ENCODE assay signal across 8 mouse cellular contexts in genomic region chr7:101863415-101863814, GRCm38 (mm10). TPM values are rescaled to one million over a fixed set of nuclear protein-coding genes. Genes with fewer than 3 reads are reported as not detected.
DNase-seq lines count a peak whose midpoint lies in the region; ATAC-seq and TF ChIP-seq lines count a peak whose summit lies in the region.

Anapc15 (plus strand) TSS chr7:101863715.

- no peaks in the 10 kb centered on the region for H3K27me3 ChIP-seq in MEL (ENCODE audit: control insufficient read depth in 1 of 2, insufficient read depth in 2 of 2, low read length in 2 of 2)
- no peaks in the 10 kb centered on the region for H3K27me3 ChIP-seq in forebrain, embryonic 14.5 days (replicated peaks; ENCODE audit: control insufficient read depth, insufficient read depth, low read length)
- H3K27me3 ChIP-seq in hindbrain, embryonic 11.5 days (ENCODE audit: control insufficient read depth, insufficient read depth, low read length): no peaks in the 10 kb centered on the region
- no peaks in the 10 kb centered on the region for H3K27me3 ChIP-seq in liver, embryonic 12.5 days (replicated peaks)
- H3K27me3 ChIP-seq in stomach, postnatal 0 days (ENCODE audit: control insufficient read depth, insufficient read depth, low read length): no peaks in the 10 kb centered on the region

- ATAC-seq in forebrain, embryonic 14.5 days: no peak
- no peak for ATAC-seq in hindbrain, embryonic 11.5 days (ENCODE audit: low FRiP score)
- no peak for ATAC-seq in liver, embryonic 12.5 days
- no peak for ATAC-seq in stomach, postnatal 0 days (ENCODE audit: low FRiP score, low TSS enrichment)

- H3K4me2 ChIP-seq in forebrain, embryonic 14.5 days (ENCODE audit: low read length): no peak within 1 kb of the TSS
- no peak within 1 kb of the TSS for H3K4me2 ChIP-seq in hindbrain, embryonic 11.5 days (replicated peaks; ENCODE audit: low read depth, low read length)
- no peak within 1 kb of the TSS for H3K4me2 ChIP-seq in liver, embryonic 12.5 days
- H3K4me2 ChIP-seq in stomach, postnatal 0 days (replicated peaks; ENCODE audit: low read depth): no peak within 1 kb of the TSS

- TF ChIP-seq CTCF in MEL (IDR thresholded peaks at IDR 0.05 in 2 of 3, conservative IDR thresholded peaks at IDR 0.05 in 1 of 3; ENCODE audit: control insufficient read depth in 1 of 3, insufficient read depth in 1 of 3, low read depth in 2 of 3, low read length in 3 of 3, poor library complexity in 1 of 3, severe bottlenecking in 1 of 3): no peak
- no peak for TF ChIP-seq CTCF in stomach, postnatal 0 days (IDR thresholded peaks at IDR 0.05; ENCODE audit: low read depth)

- 84% methylated on average over 3 of the region's 3 CpGs for WGBS in forebrain, embryonic 14.5 days
- WGBS in hindbrain, embryonic 11.5 days: 77% methylated on average over 3 of the region's 3 CpGs
- WGBS in liver, embryonic 12.5 days (ENCODE audit: insufficient replicate concordance): 45% methylated on average over 3 of the region's 3 CpGs
- 64% methylated on average over 3 of the region's 3 CpGs for WGBS in stomach, postnatal 0 days

- H3K4me3 ChIP-seq in MEL (ENCODE audit: control insufficient read depth in 1 of 2, insufficient read depth in 1 of 2, low read depth in 2 of 2, low read length in 2 of 2): no peak within 1 kb of the TSS
- no peak within 1 kb of the TSS for H3K4me3 ChIP-seq in forebrain, embryonic 14.5 days (ENCODE audit: low read depth, low read length)
- H3K4me3 ChIP-seq in hindbrain, embryonic 11.5 days (ENCODE audit: low read depth, low read length): no peak within 1 kb of the TSS
- no peak within 1 kb of the TSS for H3K4me3 ChIP-seq in liver, embryonic 12.5 days
- H3K4me3 ChIP-seq in stomach, postnatal 0 days (ENCODE audit: low read depth, low read length): no peak within 1 kb of the TSS

- no peak for TF ChIP-seq RAD21 in MEL (IDR thresholded peaks at IDR 0.05; ENCODE audit: low read depth, low read length)

- H3K4me1 ChIP-seq in MEL (ENCODE audit: control insufficient read depth in 1 of 2, insufficient read depth in 2 of 2, low read length in 2 of 2): peaks cover 0 to 1% of the 10 kb centered on the region in 2 experiments; a peak in 1 of 4 replicates
- no peaks in the 10 kb centered on the region for H3K4me1 ChIP-seq in forebrain, embryonic 14.5 days (ENCODE audit: control insufficient read depth, insufficient read depth, low read length)
- H3K4me1 ChIP-seq in hindbrain, embryonic 11.5 days (replicated peaks; ENCODE audit: control insufficient read depth, insufficient read depth, low read length): no peaks in the 10 kb centered on the region
- no peaks in the 10 kb centered on the region for H3K4me1 ChIP-seq in liver, embryonic 12.5 days
- no peaks in the 10 kb centered on the region for H3K4me1 ChIP-seq in stomach, postnatal 0 days (replicated peaks; ENCODE audit: control insufficient read depth, insufficient read depth)

- no peak for DNase-seq in adrenal gland, adult 18-20 months (ENCODE audit: low spot score in 2 of 2)
- DNase-seq in adrenal gland, adult (ENCODE audit: inconsistent age in 2 of 2, low spot score in 1 of 2): no peak
- DNase-seq in MEL (ENCODE audit: low read depth, low spot score): no peak
- DNase-seq in forebrain, embryonic 14.5 days (ENCODE audit: low spot score): no peak
- no peak for DNase-seq in hindbrain, embryonic 11.5 days (ENCODE audit: low spot score)
- DNase-seq in stomach, postnatal 0 days (ENCODE audit: low spot score): no peak
- no peak for DNase-seq in yolk sac, embryonic 10.5 days (ENCODE audit: low spot score)

- H3K9me3 ChIP-seq in MEL (replicated peaks; ENCODE audit: insufficient read depth, low read length): no peaks in the 10 kb centered on the region
- H3K9me3 ChIP-seq in forebrain, embryonic 14.5 days (replicated peaks; ENCODE audit: control insufficient read depth, low read length): no peaks in the 10 kb centered on the region
- H3K9me3 ChIP-seq in hindbrain, embryonic 11.5 days (ENCODE audit: control insufficient read depth, low read length): no peaks in the 10 kb centered on the region
- H3K9me3 ChIP-seq in liver, embryonic 12.5 days (replicated peaks): no peaks in the 10 kb centered on the region
- H3K9me3 ChIP-seq in stomach, postnatal 0 days (ENCODE audit: control insufficient read depth, low read length): no peaks in the 10 kb centered on the region

- H3K27ac ChIP-seq in MEL (ENCODE audit: control insufficient read depth, low read depth, low read length): no peak within 1 kb of the TSS
- no peak within 1 kb of the TSS for H3K27ac ChIP-seq in forebrain, embryonic 14.5 days (ENCODE audit: low read depth, low read length)
- no peak within 1 kb of the TSS for H3K27ac ChIP-seq in hindbrain, embryonic 11.5 days (ENCODE audit: low read depth, low read length)
- H3K27ac ChIP-seq in liver, embryonic 12.5 days: no peak within 1 kb of the TSS
- no peak within 1 kb of the TSS for H3K27ac ChIP-seq in stomach, postnatal 0 days (replicated peaks)

- TF ChIP-seq POLR2A in MEL (IDR thresholded peaks at IDR 0.05; ENCODE audit: control insufficient read depth in 1 of 2, insufficient read depth in 1 of 2, low read depth in 1 of 2, low read length in 2 of 2, poor library complexity in 1 of 2): no peak

- H3K79me2 ChIP-seq in MEL (ENCODE audit: control insufficient read depth, insufficient read depth, low read length, poor library complexity): no peaks in the 10 kb centered on the region

- no peak for TF ChIP-seq EP300 in MEL (IDR thresholded peaks at IDR 0.05; ENCODE audit: low read depth in 1 of 2, low read length in 2 of 2)
- no peak for TF ChIP-seq EP300 in stomach, postnatal 0 days (optimal IDR thresholded peaks at IDR 0.05)

- no peaks in the 10 kb centered on the region for H3K36me3 ChIP-seq in MEL (ENCODE audit: control insufficient read depth in 1 of 2, insufficient read depth in 2 of 2, low read length in 2 of 2)
- no peaks in the 10 kb centered on the region for H3K36me3 ChIP-seq in forebrain, embryonic 14.5 days (ENCODE audit: control insufficient read depth, insufficient read depth, low read length)
- no peaks in the 10 kb centered on the region for H3K36me3 ChIP-seq in hindbrain, embryonic 11.5 days (ENCODE audit: control insufficient read depth, insufficient read depth, low read length)
- no peaks in the 10 kb centered on the region for H3K36me3 ChIP-seq in liver, embryonic 12.5 days
- no peaks in the 10 kb centered on the region for H3K36me3 ChIP-seq in stomach, postnatal 0 days (ENCODE audit: control insufficient read depth, insufficient read depth, low read length)

- H3K9ac ChIP-seq in MEL (ENCODE audit: control insufficient read depth, low read depth, low read length, poor library complexity, severe bottlenecking): no peak within 1 kb of the TSS
- H3K9ac ChIP-seq in forebrain, embryonic 14.5 days (ENCODE audit: low read length): no peak within 1 kb of the TSS
- H3K9ac ChIP-seq in hindbrain, embryonic 11.5 days (ENCODE audit: low read depth, low read length): no peak within 1 kb of the TSS
- no peak within 1 kb of the TSS for H3K9ac ChIP-seq in liver, embryonic 12.5 days
- no peak within 1 kb of the TSS for H3K9ac ChIP-seq in stomach, postnatal 0 days (ENCODE audit: low read length)

TF ChIP-seq in MEL, 35 proteins besides CTCF, POLR2A, EP300 and RAD21:
- no peak for TF ChIP-seq BHLHE40 (IDR thresholded peaks at IDR 0.05; ENCODE audit: borderline replicate concordance, low read depth, low read length)
- TF ChIP-seq ZMIZ1 (IDR thresholded peaks at IDR 0.05; ENCODE audit: low read depth, low read length): no peak
- TF ChIP-seq E2F4 (IDR thresholded peaks at IDR 0.05; ENCODE audit: borderline replicate concordance, low read depth, low read length): no peak
- no peak for TF ChIP-seq SMC3 (IDR thresholded peaks at IDR 0.05; ENCODE audit: low read depth, low read length)
- TF ChIP-seq ZNF384 (IDR thresholded peaks at IDR 0.05; ENCODE audit: low read depth, low read length): no peak
- no peak for TF ChIP-seq NRF1 (IDR thresholded peaks at IDR 0.05; ENCODE audit: insufficient read depth, low read depth, low read length, poor library complexity, severe bottlenecking)
- no peak for TF ChIP-seq POLR2AphosphoS2 (IDR thresholded peaks at IDR 0.05; ENCODE audit: low read length)
- TF ChIP-seq USF1 (IDR thresholded peaks at IDR 0.05; ENCODE audit: low read depth, low read length): no peak
- no peak for TF ChIP-seq KAT2A (conservative IDR thresholded peaks at IDR 0.05; ENCODE audit: low read depth, low read length)
- no peak for TF ChIP-seq MXI1 (IDR thresholded peaks at IDR 0.05; ENCODE audit: low read depth, low read length)
- no peak for TF ChIP-seq CHD1 (IDR thresholded peaks at IDR 0.05; ENCODE audit: low read depth, low read length)
- no peak for TF ChIP-seq TBP (IDR thresholded peaks at IDR 0.05; ENCODE audit: low read depth, low read length)
TF ChIP-seq in MEL: peak in this region for 0.

RNA-seq across cellular contexts. Expression of gene Anapc15, which starts in this region (rescaled TPM):
- total RNA-seq in adrenal gland, adult 18-20 months (2021): 10 to 100 TPM; 27.4 to 35.2 TPM
- total RNA-seq in MEL (2012; rRNA removed): 68.7 and 73.3 TPM in 2 replicates
- polyA plus RNA-seq in MEL (2012; ENCODE audit: insufficient read depth in 1 of 2, insufficient read length in 2 of 2, low read depth in 1 of 2, low replicate concordance in 2 of 2, missing spikeins in 1 of 2): 100 to 1,000 TPM in 1 of 2 experiments, not detected in 1; 103 TPM
- 75.0 and 87.6 TPM in 2 replicates for polyA plus RNA-seq in forebrain, embryonic 14.5 days (2014; fragmentation: Nextera tagmentation; extraction: Ambion mirVana)
- 90.2 and 91.3 TPM in 2 replicates for polyA plus RNA-seq in hindbrain, embryonic 11.5 days (2014; fragmentation: Nextera tagmentation; extraction: Ambion mirVana)
- polyA plus RNA-seq in liver, embryonic 12.5 days (2016; fragmentation: Nextera tagmentation; extraction: Ambion mirVana): 72.0 and 82.2 TPM in 2 replicates
- polyA plus RNA-seq in stomach, postnatal 0 days (2015; fragmentation: Nextera tagmentation; extraction: Ambion mirVana): 38.8 and 42.7 TPM in 2 replicates
